Mouse (Mus musculus): ENCODE results near the gene Abcg1.

Abcg1 gene

DNA sequence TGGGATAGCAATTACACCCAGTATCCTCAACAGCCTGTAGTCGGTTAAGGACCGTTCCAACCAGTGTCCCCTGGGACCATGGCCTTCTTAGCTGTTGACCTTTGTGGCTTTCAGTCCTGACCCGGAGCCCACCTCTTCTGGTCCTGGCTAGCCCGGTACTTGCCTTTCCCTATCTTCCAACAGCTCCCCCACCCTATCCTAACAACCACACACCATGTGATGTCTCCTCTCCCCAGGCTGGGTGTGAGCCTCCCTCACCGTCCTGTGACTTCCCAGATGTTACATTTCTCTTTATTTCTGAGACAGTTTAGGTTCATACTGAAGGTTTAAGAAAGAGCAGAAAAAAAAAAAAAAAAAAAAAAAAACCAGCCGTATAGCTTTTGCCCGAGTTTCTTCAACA lies 17.1 kb upstream of the Abcg1 start:
- DNase-seq (ENCODE audit: low spot score in 2 of 2), result no peak

DNA sequence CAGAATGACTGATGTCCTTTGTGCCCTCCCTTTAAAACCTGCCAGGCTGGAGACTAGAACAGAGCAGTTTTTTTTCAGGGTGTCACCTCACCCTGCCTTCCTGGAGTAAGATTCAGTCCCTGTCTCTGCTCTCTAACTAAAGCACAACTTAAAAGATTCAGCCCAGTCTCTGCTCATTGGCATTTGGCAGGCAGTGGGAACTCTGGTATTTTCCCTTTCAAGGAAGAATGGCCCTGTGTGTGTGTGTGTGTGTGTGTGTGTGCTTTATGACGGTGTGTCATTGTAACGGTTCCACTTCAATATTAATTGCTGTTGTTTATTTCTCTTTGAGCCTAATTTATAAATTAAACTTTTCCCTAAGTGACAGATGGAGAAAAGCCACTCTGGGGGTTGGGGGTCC lies 14.7 kb upstream of the Abcg1 start:
- no peak for DNase-seq (ENCODE audit: low spot score in 2 of 2)

DNA sequence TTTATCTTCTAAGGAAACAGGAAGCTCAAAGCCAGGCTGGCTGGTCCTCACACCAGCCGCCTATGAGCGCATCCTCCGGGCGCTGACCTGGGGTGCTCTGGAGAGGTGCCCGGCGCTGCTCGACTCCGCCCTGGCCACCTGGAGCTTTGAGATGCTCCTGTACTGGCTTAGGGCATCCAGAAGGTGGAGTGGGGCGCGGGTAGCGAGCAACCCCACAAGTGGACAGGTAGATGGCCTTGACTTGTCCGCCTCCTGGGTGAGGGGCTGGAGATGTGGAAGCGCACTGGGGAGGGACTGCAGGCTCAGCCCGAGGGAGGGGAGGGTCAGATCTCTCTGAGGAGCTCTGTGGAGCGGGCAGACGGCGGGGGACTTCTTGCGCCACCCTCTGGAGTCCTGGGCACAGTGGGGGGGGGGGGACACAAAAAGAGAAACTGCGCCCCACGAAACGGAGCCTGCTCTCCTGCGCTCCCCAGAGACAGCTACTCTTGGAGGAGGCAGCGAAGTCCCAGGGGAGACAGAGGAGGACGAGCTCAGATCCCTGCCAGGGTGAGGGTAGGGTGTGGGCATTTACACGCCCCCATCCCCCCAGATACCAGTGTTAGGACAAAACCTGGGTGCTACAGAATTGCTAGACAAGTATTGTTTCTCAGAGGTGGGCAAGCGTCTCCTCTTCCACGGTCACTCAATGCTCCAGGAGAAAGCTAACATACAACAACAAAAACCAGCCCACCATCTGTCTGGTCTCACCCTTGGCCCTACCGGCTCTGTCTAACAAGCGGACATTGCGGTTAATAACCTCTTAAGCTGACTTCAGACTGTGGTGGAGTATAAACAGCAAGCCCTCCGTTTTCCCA lies 643 bp downstream of the Abcg1 start:
- DNase-seq (ENCODE audit: low spot score in 2 of 2), result peak in 1 of 2 experiments; percentile 43

DNA sequence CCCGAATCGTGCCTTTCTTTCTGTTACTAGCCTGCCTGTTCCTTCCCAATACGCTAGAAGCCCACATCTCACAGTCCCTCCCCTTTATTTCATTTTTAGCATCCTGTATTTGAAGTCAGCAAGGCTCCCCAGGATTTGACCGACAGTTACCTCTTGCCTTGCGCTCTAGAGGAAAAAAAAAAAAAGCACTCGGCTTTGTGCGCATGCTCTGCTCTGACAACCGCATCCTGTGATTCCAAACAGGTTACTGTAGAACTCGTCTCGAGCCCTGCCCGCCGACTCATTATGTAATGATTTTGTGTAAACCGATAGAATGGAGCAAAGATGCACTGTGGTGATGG lies 1.2 kb downstream of the Abcg1 start:
- peak in 1 of 2 experiments; percentile 76 for DNase-seq (ENCODE audit: low spot score in 2 of 2)

DNA sequence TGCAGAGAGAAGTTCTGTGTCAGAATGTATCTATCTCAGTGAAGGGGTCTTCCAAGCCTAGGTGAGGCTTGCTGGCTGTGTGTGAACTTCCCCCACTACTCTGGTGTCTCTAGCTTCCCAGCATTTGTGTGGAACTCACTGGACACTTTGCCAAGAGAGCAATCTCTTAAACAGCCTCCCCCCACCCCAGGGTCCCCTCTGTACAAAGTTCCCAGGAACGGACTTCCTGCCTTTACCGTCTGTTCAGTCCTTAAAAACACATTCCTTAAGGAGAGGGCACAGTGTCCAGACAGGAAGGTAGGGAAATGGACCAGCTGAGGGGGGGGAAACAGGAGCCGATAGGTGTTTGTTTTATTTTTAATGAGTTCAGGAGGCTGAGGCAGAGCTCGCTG lies 2.7 kb downstream of the Abcg1 start:
- no peak for DNase-seq (ENCODE audit: low spot score in 2 of 2)

DNA sequence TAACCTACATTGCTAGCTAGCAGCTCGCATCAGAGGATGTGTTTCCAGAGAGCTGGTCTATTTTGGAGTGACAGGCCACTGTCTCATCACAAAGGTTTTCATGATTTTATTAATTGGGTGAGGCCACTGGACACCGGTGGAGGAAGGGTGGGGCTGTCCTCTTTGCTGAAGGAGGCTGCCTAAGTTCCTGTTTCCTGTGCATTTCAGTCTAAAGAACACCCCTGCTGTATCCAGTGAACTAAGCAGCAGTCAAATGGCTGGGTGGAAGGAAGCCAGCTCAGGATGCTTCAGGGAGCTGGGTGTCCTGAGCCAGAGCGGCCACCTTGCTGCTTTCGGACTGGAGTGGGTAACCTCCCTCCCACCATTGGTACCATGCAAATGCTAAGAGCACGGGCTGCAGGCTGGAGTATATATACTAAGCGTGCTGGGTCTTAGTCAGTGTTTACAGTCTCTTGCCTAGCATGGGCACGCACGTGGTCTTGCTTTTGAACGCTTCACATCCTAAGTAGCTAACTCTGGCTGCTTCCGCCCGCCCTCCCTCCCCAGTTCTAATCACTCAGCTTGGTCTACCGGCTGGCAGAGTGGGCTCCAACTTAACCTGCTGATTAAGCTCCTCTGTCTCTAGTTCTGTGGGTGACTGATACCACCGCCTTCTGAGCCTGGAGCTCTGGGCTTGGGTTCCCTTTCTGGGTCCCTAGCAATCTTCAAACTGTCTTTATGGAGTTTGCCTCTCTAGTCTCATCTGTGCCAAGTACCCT lies 3.3 kb downstream of the Abcg1 start:
- peak in 1 of 2 experiments; percentile 50 for DNase-seq (ENCODE audit: low spot score in 2 of 2)

DNA sequence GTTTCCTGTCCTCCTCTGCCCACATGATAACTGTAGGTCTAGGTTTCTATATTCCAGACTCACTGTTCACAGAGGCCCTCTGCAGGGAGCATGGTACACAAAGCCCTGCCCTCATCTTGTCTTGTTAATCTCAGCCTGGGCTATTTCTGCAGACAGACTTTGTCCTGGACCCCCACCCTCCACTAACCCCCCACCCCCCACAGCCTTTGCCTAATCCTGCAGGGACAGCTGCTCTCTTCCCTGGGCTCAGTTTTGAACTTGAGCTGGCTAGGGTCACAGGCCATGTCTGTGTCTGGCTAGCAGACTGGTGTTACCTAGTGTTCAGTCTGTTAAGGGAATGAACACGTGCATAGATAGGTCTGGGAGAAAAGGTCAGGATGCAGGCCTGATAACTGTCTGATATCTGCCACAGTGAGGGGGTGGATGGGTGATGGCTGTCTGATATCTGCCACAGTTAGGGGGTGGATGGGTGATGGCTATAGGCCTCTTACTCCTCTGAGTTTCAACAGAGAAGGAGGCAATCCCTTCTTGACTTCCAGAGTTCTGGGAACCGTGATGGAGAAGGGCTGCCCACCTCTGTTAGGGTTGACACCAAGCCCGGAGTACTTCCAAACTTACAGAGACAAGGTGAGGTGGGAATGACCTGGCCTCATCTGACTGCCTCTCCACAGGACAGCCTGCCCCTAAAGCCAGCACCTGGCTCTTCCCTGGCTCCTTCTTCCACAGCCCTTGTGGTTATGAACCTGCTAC lies 4.0 kb downstream of the Abcg1 start:
- no peak for DNase-seq (ENCODE audit: low spot score in 2 of 2)

DNA sequence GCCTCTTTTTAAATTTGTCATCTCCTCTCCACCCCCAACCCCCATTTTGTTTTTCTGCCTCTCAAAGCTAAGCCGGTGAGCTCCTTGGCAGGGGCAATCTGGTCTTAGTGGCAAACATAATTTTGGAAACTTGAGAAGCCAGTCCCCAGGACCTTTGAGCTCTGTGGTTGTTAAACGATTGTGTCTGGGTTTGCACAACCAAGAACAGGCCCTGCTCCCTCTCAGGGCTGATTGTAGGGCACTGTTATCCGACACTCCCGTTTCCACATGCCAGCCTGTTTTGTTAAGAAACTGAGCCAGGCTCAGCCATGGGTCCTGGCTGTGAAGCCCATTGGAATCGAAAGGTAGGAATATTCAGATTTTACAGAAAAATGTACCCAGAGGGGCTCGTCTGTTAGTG lies 8.6 kb downstream of the Abcg1 start:
- DNase-seq (ENCODE audit: low spot score in 2 of 2), result no peak

DNA sequence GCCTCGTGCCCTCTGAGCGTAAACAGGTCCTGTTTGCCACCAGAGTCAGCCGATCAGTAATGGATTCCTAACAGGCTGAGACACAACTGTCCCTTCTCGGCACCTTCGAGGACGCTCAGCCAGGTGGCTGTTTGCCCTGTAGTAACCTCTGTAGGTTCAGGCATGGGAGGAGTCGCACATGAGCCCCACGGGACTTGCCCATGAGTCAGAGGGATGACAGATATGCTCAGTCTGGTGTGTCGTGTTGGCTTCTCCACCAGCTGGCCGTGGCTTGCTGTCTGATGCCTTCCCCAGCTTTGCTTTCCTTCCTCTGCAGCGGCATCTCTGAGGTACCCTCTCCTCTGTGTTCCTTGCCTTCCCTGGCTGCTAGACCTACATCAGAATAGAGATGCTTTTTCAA lies 9.6 kb downstream of the Abcg1 start:
- peak in 1 of 2 experiments; percentile 81 for DNase-seq (ENCODE audit: low spot score in 2 of 2)

DNA sequence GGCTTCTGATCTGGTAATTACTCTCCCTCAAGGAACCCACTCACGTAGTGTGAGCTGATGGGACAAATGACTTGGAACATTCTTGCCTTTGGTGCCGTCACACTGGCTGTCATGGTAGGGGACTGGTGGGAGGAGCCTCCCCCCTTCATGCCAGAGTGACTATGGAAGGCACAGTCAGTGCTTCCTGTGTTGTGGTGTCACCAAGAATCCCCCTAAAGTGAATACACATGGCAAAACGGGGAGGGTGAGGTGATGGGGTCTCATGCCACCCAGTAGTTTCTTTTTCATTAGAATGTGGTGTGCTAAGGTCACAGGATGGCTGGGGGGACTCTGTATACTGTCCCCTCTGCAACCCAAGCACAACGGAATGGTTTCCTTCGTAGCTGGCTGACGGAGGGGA lies 11.6 kb downstream of the Abcg1 start:
- DNase-seq (ENCODE audit: low spot score in 2 of 2), result no peak

DNA sequence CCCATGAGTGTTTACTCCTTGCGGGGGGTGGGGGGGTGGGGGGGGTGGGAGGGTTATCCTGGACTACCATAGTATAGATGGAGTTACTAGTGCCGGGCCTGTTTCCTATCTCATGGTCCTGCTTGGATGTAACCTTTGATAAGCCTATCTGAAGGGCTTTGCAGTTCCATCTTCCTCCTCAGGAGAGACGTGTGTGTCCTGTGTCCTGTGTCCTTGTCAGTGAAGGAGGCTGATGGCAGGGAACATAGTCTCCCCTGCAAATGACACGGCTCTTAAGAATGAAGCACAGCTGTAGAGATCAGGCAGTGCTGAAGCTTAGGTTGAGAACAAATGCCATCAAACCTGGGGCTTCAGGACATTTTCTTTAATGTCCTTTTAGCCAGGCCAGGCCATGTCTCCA lies 12.4 kb downstream of the Abcg1 start:
- DNase-seq (ENCODE audit: low spot score in 2 of 2), result no peak

DNA sequence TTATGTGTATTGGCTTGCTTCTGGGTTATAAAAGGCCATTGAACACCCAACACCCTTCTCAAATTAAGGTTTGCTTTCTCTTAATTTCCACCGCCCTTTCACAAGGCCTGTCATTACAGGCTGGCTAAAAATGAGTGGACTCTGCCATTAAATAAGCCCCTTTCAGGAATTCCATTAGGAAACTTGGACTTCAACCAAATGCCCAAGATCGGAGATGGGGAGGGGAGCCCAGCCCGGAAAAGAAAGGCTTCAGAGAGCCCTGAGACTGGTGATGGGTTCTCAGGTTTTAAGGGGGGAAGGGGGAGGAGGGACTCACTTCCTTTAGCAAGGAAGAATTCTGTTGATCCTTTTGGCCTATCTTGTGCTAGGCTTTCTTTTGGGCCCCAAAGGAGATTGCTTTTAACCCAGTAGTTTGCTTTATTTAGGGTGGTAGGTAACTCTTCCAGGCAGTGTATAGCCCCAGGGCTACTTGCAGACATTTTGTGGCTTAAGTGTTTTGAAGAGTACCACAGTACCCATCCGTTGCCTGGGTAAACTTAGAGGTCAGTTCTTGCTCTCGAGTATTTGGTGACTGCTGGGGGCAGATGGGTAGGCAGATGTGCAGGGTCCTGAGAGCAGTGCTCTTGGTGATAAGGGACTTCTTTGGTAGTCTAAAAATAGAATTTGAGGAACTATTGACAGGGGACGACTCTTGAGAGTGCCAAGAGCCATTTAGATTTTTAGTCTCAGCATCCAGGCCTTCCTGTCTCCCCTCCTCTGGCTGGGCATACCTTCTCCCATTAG lies 13.1 kb downstream of the Abcg1 start:
- DNase-seq (ENCODE audit: low spot score in 2 of 2), result no peak

DNA sequence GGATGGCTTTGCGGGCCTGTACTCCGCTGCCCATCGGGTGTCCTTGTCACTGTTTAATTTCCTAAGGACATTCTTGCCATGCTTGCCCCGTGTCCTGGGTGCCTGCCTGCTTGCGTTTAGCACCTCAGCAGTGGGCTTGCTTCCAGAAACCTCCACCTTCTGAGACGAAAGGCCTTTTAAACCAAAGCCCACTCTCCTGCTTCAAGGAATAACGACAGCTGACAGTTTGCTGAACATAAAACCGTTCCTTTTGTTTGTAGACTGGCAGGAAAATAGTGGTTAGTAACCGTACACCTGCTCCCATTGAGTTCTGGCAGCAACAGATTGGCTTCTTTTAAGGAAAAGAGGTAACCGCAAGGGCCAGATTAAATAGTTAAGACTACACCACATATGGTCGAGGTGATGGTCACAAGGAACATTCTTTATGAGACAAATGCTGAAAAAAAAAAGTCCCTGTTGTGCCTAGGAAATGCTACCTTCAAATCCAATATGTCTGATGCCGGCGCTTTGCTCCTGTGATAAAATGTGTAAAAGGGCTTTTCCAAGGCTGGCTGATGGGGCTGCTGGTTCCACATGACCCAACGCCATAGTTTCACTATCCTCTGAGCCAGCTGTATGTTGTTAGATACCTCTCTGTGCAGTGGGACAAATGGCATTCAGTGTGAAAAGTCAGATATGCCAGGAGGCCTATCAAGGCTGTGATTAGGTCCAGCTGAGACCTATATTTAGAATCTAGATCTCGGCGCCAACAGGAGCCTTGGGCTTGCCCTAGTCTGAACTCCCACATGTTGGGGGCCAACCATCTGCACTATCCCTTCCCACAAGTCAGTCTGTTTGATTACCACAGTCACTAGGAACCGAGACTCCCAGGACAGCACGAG lies 14.2 kb downstream of the Abcg1 start:
- no peak for DNase-seq (ENCODE audit: low spot score in 2 of 2)

DNA sequence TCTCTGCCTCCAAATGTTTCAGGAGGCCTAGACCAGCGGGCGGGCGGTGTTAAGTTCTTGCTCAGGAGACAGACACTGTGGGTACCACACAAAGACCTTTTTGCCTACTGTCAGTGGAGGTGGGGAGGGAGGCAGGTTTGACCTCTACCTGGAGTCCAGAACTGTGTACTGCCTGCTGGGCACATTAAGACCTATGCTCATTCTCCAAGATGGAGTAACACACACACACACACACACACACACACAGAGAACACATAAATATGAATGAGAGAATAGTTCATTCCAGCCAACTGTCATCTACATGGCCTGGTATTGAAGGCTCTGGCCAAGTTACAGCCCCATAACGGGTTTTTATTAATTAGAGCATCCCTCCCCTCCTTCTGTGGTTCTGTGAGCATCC lies 15.4 kb downstream of the Abcg1 start:
- DNase-seq (ENCODE audit: low spot score in 2 of 2), result no peak

DNA sequence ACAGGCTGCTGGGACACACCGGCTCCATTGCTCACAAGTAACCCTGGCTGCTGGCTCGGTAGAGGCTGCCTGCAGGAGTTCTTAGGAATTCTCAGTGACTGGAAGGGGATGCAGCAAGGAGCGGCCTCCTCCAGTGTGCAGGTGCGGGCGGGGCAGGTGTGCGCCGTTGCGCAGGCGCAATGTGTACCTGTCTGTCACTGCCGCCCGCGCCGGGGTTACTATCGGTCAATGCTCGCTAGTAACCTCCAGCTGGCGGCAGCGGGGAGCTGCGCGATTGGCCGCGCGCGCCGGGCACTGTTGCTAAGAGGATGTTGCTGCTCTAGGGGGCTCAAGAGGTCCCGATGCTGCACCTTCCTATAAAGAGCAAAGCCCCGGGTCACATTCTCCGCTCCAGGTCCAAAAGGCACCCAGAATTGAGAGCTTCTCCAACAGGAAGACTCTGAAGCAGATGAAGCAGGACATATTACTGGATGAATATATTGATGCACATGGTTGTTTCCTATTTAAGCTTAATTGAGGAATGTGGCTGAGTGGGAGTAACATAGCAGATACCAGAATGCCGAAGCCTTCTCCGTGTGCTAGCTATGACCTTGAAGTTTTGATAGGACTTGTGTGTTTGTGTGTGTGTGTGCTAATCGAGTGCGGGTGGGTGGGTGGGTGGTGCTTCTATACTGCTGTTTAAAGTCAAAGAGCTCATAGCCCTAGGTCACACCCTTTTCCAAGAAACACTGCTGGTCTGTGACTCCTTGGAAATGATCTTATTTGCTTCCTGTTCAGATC lies 16.0 kb downstream of the Abcg1 start:
- DNase-seq (ENCODE audit: low spot score in 2 of 2), result peak; percentile 57 to 88

DNA sequence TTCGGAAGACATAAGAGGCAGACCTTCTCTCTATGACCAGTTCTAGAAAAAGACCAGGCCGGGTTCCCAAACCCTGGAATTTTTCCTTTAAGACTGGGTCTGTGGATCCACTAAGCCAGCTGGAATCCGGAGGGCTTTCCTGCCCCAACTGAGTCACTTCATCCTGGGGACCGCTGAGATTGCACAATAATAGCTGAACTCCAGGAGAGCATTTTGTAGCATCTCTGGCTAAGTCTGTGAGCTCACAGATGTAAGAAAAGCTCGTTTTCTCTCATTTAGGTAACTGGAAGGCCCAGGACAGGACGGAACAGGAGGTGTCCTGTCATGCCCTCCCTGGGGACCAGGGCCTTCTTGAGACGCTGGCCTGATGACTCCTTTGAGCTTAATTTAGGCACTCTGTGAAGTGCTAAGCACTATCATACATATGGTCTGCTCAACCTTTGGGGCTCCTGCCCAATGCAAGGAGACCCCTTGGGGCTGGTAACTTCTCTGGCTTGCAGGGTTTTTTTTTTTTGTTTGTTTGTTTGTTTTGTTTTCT lies 16.6 kb downstream of the Abcg1 start:
- no peak for DNase-seq (ENCODE audit: low spot score in 2 of 2)

DNA sequence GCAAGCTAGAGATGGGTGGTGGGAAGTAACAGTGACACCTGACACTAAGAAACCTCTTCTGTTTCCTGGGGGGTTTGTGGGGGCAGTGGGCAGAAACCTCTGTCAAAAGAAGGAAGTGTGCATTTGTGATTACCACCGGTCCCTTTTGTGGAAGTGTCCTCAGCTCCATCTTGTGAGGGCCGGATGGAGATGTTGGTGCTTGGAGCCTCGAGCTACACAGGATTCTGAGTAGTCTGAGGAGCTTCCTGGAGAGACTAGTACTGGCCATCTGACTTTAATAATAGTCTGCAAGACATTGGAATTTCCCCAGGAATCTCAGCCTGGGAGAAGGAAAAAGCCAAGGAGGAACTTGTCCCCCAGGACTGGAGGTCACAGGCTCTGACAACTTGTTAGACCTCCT lies 17.2 kb downstream of the Abcg1 start:
- DNase-seq (ENCODE audit: low spot score in 2 of 2), result peak in 1 of 2 experiments; percentile 58

DNA sequence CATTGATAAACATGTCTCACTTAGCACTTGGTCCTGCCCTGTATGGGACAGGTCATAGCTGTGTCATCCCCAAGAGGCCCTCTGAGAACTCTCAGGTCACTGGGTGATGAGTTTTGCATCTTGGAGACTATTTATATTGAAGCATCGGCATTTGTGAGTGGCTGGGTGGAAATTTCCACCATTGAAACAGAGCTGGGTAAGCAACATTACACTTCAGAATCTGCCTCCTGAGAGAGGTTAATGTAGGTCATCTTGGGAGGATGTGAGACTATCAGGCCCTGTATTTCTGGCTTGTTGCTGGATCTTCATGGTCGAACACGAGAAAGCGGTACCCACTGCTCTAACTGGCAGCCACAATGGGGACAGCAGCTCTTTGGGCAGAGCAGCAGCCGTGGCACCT lies 18.0 kb downstream of the Abcg1 start:
- no peak for DNase-seq (ENCODE audit: low spot score in 2 of 2)

DNA sequence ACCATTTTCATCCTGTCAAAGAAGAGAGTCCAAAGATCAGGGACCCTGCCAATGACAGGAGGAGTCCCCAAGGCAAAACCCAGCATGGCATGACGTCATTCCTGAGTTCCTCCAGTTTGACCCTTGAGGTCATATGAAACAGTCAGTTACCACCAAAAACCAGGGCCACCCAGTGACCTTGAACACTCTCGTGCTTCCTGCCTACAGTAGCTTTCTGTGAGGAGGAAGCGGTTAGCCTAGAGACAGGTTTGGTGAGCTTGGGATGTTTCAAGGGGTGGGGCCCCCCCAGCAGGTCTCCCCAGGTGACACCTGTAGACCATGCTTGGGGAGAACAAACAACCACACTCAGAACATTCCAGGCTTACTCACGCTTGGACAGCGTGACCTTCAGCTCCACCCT lies 20.1 kb downstream of the Abcg1 start:
- no peak for DNase-seq (ENCODE audit: low spot score in 2 of 2)

DNA sequence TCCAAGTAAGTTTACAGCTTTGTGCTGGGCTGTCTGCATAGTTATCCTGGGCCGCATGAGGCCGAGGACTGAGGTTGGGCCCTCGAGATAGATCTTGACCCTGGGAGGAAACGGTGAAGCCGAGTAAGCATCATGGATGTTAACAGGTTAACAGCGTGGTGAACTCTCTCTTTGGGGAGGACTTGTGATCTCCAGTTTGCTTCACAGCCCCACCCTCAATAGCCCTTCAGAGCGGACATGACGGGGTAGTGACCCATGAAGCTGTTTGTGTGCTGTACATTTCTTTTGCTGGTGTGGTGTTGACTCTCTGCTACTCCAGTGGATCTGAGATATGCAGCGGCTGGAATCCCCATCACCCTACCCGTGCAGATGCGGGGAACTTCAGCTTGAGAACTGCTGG lies 21.1 kb downstream of the Abcg1 start:
- DNase-seq (ENCODE audit: low spot score in 2 of 2), result no peak
